Mouse (Mus musculus): ENCODE data around the gene Gm29666. TPM values are rescaled to one million over a fixed set of nuclear protein-coding genes. Genes with fewer than 3 reads are reported as not detected.

Gm29666 gene
- polyA plus RNA-seq, 1 experiment from 2014 or later, result 0.18 TPM

DNA sequence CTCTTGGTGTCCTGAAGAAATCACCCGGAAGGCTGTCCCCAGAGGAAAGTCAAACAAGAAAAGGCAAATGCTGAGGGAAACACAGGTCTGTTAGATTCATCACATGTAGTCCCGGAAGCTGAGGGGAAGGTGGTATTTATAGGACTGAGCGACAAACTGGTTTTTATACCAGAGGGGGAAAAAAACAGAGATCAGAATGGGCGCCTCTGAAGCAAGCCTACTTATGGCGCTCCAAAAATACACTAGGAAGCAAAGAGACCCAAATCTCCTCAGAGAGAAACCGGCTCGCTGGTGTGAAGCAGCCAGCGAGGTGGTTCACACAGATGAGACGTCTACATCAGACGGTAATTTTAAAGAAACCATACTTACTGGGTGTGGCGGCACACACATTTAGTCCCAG lies 46.8 kb downstream of the Gm29666 start:
- CTCF ChIA-PET, result interaction anchor here (1.5 kb wide), 1 partner anchor 11 kb away, joined by 3 read pairs; no protein-coding TSS in a partner anchor
- ATAC-seq (no peak), DNase-seq (ENCODE audit: low read depth, low spot score) (no peak)
- in situ Hi-C loops (cut with MboI; ENCODE audit: low pct_unique_long_range_greater_than_20kb), result no loop called here
- TF ChIP-seq CTCF (IDR thresholded peaks at IDR 0.05), result no peak
- peaks cover 27% of the 10 kb centered on the region for H3K27me3 ChIP-seq
- POLR2A ChIA-PET, result no interaction called here

DNA sequence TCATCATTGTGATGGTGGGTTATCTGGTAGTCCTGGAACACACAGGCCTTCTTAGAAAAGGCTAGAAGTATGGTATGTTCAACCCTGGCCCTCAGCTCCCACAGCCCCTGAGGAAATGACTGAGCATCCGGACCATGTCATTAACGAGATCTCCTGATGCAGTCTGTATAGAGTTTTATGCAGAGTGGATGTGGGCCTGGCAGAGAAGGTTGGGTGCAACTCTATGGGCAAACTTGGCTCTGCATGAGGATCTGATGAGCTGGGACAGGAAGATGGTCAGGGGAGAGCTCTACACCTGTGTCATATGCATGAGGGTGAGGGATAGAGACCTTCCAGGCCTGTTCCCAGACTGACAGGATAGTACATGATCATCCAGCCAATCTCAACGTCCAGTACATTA lies 48.0 kb downstream of the Gm29666 start:
- in situ Hi-C loops (cut with MboI; ENCODE audit: low pct_unique_long_range_greater_than_20kb), result no loop called here
- ATAC-seq (no peak), DNase-seq (ENCODE audit: low read depth, low spot score) (no peak)
- peaks cover 27% of the 10 kb centered on the region for H3K27me3 ChIP-seq
- no peak for TF ChIP-seq CTCF (IDR thresholded peaks at IDR 0.05)
- ChIA-PET POLR2A (no interaction called here), CTCF (interaction anchor here (1.5 kb wide), 1 partner anchor 13 kb away, joined by 3 read pairs; no protein-coding TSS in a partner anchor)

DNA sequence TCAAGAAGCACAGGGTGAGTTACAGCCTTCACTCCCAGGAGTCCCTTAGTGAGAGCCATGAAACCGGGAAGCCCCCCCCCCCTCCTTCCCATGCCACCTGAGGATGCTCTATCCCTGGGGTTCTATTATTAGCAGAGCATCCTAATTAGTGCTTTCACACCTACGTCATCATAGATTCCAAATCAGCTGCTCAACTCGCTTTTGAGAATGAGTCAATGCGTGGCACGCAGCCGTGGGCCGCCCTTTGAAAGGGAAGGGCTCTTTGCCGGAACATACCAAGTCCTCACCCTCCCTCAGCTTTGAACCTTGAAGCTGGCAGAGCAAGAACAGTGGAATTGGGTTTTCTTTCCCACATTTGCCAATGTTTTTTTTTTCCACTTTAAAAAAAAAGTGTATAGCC lies 57.9 kb downstream of the Gm29666 start:
- POLR2A ChIA-PET, result no interaction called here
- no peak for TF ChIP-seq CTCF (IDR thresholded peaks at IDR 0.05)
- CTCF ChIA-PET, result no interaction called here
- no peak for DNase-seq (ENCODE audit: low read depth, low spot score)
- in situ Hi-C loops (cut with MboI; ENCODE audit: low pct_unique_long_range_greater_than_20kb), result no loop called here
- peaks cover 28% of the 10 kb centered on the region for H3K27me3 ChIP-seq
- ATAC-seq, result no peak

Other genes with a start within 250 kb of the Gm29666 start
- 0.39 TPM for gene Arhgap8, start 200.0 kb downstream of the Gm29666 start, polyA plus RNA-seq (2021)
- 1.8 TPM for gene Phf21b, start 64.0 kb downstream of the Gm29666 start, polyA plus RNA-seq (2021)
- gene Nup50, start 3.4 kb upstream of the Gm29666 start, polyA plus RNA-seq (2021), result 41.5 TPM
- gene 5031439G07Rik, start 68.5 kb upstream of the Gm29666 start, polyA plus RNA-seq (2021), result 85.7 TPM
- gene Upk3a, start 97.1 kb upstream of the Gm29666 start, polyA plus RNA-seq (2021), result not detected
- 51.2 TPM for gene Fam118a, start 108.9 kb upstream of the Gm29666 start, polyA plus RNA-seq (2021)
- gene Smc1b, start 211.9 kb upstream of the Gm29666 start, polyA plus RNA-seq (2021), result 0.01 TPM
- gene Ribc2, start 212.0 kb upstream of the Gm29666 start, polyA plus RNA-seq (2021), result not detected

All from Patski (cell line).